ENCODE assay signal across 8 mouse cellular contexts in genomic region chr8:84743517-84744420, GRCm38 (mm10). TPM values are rescaled to one million over a fixed set of nuclear protein-coding genes. Genes with fewer than 3 reads are reported as not detected.
DNase-seq lines count a peak whose midpoint lies in the region; ATAC-seq lines count a peak whose summit lies in the region.

No protein-coding gene starts in this region.

- peak overlapping the region; percentile 49 for H3K9ac ChIP-seq in forebrain, embryonic 14.5 days (ENCODE audit: low read length)

- H3K36me3 ChIP-seq in forebrain, embryonic 14.5 days (ENCODE audit: control insufficient read depth, insufficient read depth, low read length): peaks cover 4% of the 10 kb centered on the region; the same call in 1 of the 2 replicates

- H3K4me1 ChIP-seq in forebrain, embryonic 14.5 days (ENCODE audit: control insufficient read depth, insufficient read depth, low read length): peaks cover 72% of the 10 kb centered on the region

- peak; percentile 73 for DNase-seq in right cerebral cortex, postnatal 4 days
- DNase-seq in right cerebral cortex, postnatal 25 days: no peak
- peak; percentile 89 for DNase-seq in forebrain, embryonic 14.5 days (ENCODE audit: low spot score)
- DNase-seq in heart, postnatal 36 days: peak; percentile 80 to 84
- DNase-seq in kidney, postnatal 4 days: peak; percentile 90 to 93
- DNase-seq in mesoderm, embryonic 11.5 days (ENCODE audit: low read depth, low spot score): peak; percentile 93
- DNase-seq in spleen, postnatal 4 days (ENCODE audit: low spot score in 2 of 2): no peak

- peak; percentile 67 for ATAC-seq in forebrain, embryonic 14.5 days
- ATAC-seq in monocyte, adult 5-6 weeks (replicated peaks; ENCODE audit: insufficient number of reproducible peaks, low FRiP score, low TSS enrichment, poor library complexity, severe bottlenecking): no peak; the same call in 1 of the 2 replicates

- H3K27me3 ChIP-seq in forebrain, embryonic 14.5 days (replicated peaks; ENCODE audit: control insufficient read depth, insufficient read depth, low read length): no peaks in the 10 kb centered on the region

- WGBS in forebrain, embryonic 14.5 days: 4% methylated on average over 15 of the region's 17 CpGs

- H3K4me3 ChIP-seq in forebrain, embryonic 14.5 days (ENCODE audit: low read depth, low read length): no peak overlapping the region

- peak overlapping the region; percentile 87 for H3K27ac ChIP-seq in forebrain, embryonic 14.5 days (ENCODE audit: low read depth, low read length)

- peak overlapping the region; percentile 28 for H3K4me2 ChIP-seq in forebrain, embryonic 14.5 days (ENCODE audit: low read length)

- intact Hi-C loops in heart, postnatal 36 days (cut with DNase I): no loop called here

- H3K9me3 ChIP-seq in forebrain, embryonic 14.5 days (replicated peaks; ENCODE audit: control insufficient read depth, low read length): no peaks in the 10 kb centered on the region

RNA-seq across cellular contexts. Expression of gene G430095P16Rik, which starts 21.0 kb away (rescaled TPM):
- polyA plus RNA-seq in forebrain, embryonic 14.5 days (2014; fragmentation: Nextera tagmentation; extraction: Ambion mirVana): 1.5 and 1.7 TPM in 2 replicates
- under 1 TPM in 1 of 2 experiments, not detected in 1; 0.44 TPM for total RNA-seq in heart, postnatal 36 days (2021)
- total RNA-seq in monocyte, adult 5-6 weeks (2017): 6.4 to 8.9 TPM (median 8.2 TPM) in 3 replicates

RNA-seq across cellular contexts. Expression of gene Lyl1, which starts 42.5 kb away (rescaled TPM):
- 2.9 and 3.8 TPM in 2 replicates for polyA plus RNA-seq in forebrain, embryonic 14.5 days (2014; fragmentation: Nextera tagmentation; extraction: Ambion mirVana)
- total RNA-seq in heart, postnatal 36 days (2021): 1 to 10 TPM; 5.4 to 5.7 TPM
- total RNA-seq in monocyte, adult 5-6 weeks (2017): 41.7 to 46.2 TPM (median 45.0 TPM) in 3 replicates

RNA-seq across cellular contexts. Expression of gene Nacc1, which starts 56.1 kb away (rescaled TPM):
- polyA plus RNA-seq in forebrain, embryonic 14.5 days (2014; fragmentation: Nextera tagmentation; extraction: Ambion mirVana): 17.0 and 17.6 TPM in 2 replicates
- 10 to 100 TPM; 27.3 to 30.1 TPM for total RNA-seq in heart, postnatal 36 days (2021)
- total RNA-seq in monocyte, adult 5-6 weeks (2017): 29.0 to 50.5 TPM (median 36.3 TPM) in 3 replicates

RNA-seq across cellular contexts. Expression of gene Nfix, which starts 56.4 kb away (rescaled TPM):
- 237 and 318 TPM in 2 replicates for polyA plus RNA-seq in forebrain, embryonic 14.5 days (2014; fragmentation: Nextera tagmentation; extraction: Ambion mirVana)
- 100 to 1,000 TPM; 279 to 296 TPM for total RNA-seq in heart, postnatal 36 days (2021)
- total RNA-seq in monocyte, adult 5-6 weeks (2017): 8.1 to 16.7 TPM (median 9.9 TPM) in 3 replicates

RNA-seq across cellular contexts. Expression of gene Trmt1, which starts 57.7 kb away (rescaled TPM):
- 47.8 and 52.3 TPM in 2 replicates for polyA plus RNA-seq in forebrain, embryonic 14.5 days (2014; fragmentation: Nextera tagmentation; extraction: Ambion mirVana)
- total RNA-seq in heart, postnatal 36 days (2021): 10 to 100 TPM; 36.1 to 39.2 TPM
- total RNA-seq in monocyte, adult 5-6 weeks (2017): 40.1 to 46.6 TPM (median 44.7 TPM) in 3 replicates

Comparison
In these comparisons a context has a peak if more than half of its experiments do, and no peak if none do; other contexts are left out.
1. DNase-seq: peak in right cerebral cortex, postnatal 4 days (single experiment), forebrain, embryonic 14.5 days (single experiment), heart, postnatal 36 days (2 of 2), kidney, postnatal 4 days (2 of 2) and mesoderm, embryonic 11.5 days (single experiment); none in right cerebral cortex, postnatal 25 days (single experiment) and spleen, postnatal 4 days (0 of 2).